Mouse (Mus musculus): ENCODE data around the gene Adra1b. TPM values are rescaled to one million over a fixed set of nuclear protein-coding genes. Genes with fewer than 3 reads are reported as not detected.

Adra1b gene
- 19.8 and 19.9 TPM in 2 replicates for polyA plus RNA-seq (2012; rRNA removed)

DNA sequence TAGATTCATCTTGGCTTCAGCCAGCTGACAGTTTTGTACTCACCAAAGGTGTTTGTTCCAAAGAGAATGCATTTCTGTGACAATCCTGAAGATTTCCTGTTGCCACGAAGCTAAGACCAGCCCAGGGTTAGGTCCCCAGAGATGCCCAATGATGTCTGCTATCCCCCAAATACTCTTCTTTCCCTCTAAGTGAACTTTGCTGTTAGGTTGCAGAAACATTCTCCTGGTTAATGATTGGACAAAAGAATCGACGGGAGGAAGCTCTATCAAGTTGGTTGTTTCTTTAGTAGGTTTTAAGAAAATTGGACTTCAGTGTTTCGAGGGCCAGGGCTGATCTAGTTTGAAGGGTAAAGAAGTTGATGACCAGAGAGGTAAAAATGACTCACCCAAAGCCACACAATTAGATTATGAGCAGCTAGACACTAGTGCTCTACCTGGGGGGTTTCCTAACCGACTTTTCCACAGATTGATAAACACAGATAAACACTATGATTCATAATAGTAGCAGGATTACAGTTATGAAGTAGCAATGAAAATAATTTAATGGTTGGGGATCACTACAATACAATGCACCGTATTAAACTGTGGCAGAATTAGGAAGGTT lies at the start of gene Adra1b:
Gene Adra1b, minus strand, starts transcription at position 160 of the 604 bp plus-strand sequence.
- Histone ChIP-seq H3K4me1 (ENCODE audit: control insufficient read depth, insufficient read depth, low read length) (peaks cover 1% of the 10 kb centered on the region; the same call in 1 of the 2 replicates), H3K27ac (ENCODE audit: insufficient read depth, low read length) (no peak within 1 kb of the TSS), H3K4me3 (ENCODE audit: insufficient read depth, low read length) (no peak within 1 kb of the TSS)
- TF ChIP-seq CTCF (IDR thresholded peaks at IDR 0.05; ENCODE audit: extremely low read depth, insufficient read depth, low read length) (no peak), POLR2A (IDR thresholded peaks at IDR 0.05; ENCODE audit: extremely low read depth, insufficient read depth, low read length) (no peak)

DNA sequence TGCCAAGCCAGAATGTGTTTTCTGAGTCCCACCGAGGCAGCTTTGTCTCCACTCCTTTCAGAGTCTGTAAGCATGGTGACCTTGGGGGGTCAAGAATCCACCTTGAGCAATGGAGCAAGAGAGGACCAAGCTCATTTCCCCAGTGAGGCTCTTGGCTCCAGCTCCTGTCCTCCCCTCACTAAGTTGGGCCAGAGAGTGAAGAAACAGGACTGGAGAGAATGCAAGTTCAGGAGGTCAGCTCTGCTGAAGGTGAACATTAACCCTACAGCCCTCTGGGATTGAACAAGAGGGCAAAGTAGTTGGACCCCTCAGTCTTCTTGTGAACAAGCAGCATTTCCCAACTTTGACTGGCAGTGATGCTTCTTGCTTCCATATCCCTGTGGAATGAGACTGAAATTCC lies 49.3 kb upstream of the Adra1b start:
- TF ChIP-seq CTCF (IDR thresholded peaks at IDR 0.05; ENCODE audit: extremely low read depth, insufficient read depth, low read length): no peak
- TF ChIP-seq POLR2A (IDR thresholded peaks at IDR 0.05; ENCODE audit: extremely low read depth, insufficient read depth, low read length): no peak
- Histone ChIP-seq H3K4me1 (ENCODE audit: control insufficient read depth, insufficient read depth, low read length) (no peaks in the 10 kb centered on the region), H3K4me3 (ENCODE audit: insufficient read depth, low read length) (no peak overlapping the region), H3K27ac (ENCODE audit: insufficient read depth, low read length) (no peak overlapping the region)

DNA sequence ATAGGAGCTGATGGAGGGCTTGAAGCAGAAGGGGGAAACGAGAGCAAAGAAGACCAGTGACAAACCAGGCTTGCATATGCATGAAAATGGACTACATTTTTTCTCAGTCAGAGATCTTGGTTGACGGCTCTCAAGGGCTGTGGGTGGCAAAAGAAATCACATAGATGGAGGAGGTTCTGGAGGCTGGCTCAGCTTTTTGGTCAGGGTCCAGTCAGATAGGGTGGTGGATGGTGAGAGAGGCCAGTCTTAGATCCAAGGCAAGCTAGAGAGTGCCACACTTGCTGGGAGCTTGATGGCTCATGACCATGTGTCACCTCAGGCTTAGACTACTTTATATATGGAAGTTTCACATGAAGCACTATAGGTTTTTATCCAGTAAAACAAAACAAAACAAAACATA lies 42.8 kb upstream of the Adra1b start:
- Histone ChIP-seq H3K4me3 (ENCODE audit: insufficient read depth, low read length) (no peak overlapping the region), H3K4me1 (ENCODE audit: control insufficient read depth, insufficient read depth, low read length) (no peaks in the 10 kb centered on the region), H3K27ac (ENCODE audit: insufficient read depth, low read length) (no peak overlapping the region)
- TF ChIP-seq CTCF (IDR thresholded peaks at IDR 0.05; ENCODE audit: extremely low read depth, insufficient read depth, low read length): no peak
- no peak for TF ChIP-seq POLR2A (IDR thresholded peaks at IDR 0.05; ENCODE audit: extremely low read depth, insufficient read depth, low read length)

DNA sequence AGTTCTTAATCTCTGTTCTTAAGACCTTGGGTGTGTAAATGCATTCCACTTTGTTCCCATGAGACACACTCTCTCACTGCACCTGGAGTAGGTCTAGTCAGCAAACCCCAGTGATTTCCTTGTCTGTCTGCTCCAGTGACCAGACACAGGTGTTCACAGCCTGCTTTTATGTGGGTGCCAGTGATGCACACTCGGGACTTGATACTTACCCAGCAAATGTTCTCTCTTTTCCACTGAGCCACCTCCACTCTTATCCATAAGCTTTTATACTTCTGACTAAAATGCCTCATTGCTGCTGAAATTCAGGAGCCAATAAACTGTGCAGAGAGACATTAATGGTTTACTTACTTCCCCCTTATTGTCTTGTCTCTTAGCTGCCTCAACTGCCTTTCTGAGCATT lies 42.2 kb upstream of the Adra1b start:
- Histone ChIP-seq H3K4me1 (ENCODE audit: control insufficient read depth, insufficient read depth, low read length) (no peaks in the 10 kb centered on the region), H3K4me3 (ENCODE audit: insufficient read depth, low read length) (no peak overlapping the region), H3K27ac (ENCODE audit: insufficient read depth, low read length) (no peak overlapping the region)
- no peak for TF ChIP-seq CTCF (IDR thresholded peaks at IDR 0.05; ENCODE audit: extremely low read depth, insufficient read depth, low read length)
- TF ChIP-seq POLR2A (IDR thresholded peaks at IDR 0.05; ENCODE audit: extremely low read depth, insufficient read depth, low read length): no peak

DNA sequence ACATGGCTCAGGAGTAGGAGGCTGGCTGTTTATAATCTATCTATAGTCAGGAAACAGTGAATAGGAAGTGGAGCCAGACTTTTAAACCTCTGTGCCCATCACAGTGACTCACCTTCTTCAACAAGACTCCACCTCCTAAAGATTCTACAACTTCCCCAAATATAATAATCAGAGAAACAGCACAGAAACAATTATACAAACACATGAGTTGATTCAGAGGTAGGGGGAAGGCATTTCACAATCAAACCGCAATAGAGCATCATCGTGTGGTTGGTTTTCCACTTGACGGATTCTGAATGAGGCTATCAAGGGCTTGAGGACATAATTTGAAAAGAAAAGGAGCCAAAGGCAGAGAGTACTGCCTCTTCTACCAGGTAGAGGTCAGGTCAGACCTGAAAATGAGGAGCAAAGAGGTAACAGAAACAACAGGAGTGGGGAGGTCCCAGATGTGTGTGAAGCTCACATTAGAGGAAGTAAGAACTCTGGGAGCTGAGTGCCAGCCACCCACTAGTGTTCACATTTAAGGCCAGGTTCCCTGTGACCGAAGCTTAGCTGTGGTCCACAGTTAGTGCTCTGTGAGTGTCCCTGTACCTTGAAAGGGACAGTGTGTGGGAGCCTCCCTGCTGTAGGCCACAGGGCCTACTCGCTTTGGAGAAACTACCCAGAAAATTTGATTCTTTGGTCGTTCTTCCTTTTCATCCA lies 39.6 kb upstream of the Adra1b start:
- TF ChIP-seq CTCF (IDR thresholded peaks at IDR 0.05; ENCODE audit: extremely low read depth, insufficient read depth, low read length): no peak
- TF ChIP-seq POLR2A (IDR thresholded peaks at IDR 0.05; ENCODE audit: extremely low read depth, insufficient read depth, low read length): no peak
- no peak overlapping the region for H3K4me3 ChIP-seq (ENCODE audit: insufficient read depth, low read length)
- no peak overlapping the region for H3K27ac ChIP-seq (ENCODE audit: insufficient read depth, low read length)
- no peaks in the 10 kb centered on the region for H3K4me1 ChIP-seq (ENCODE audit: control insufficient read depth, insufficient read depth, low read length)

DNA sequence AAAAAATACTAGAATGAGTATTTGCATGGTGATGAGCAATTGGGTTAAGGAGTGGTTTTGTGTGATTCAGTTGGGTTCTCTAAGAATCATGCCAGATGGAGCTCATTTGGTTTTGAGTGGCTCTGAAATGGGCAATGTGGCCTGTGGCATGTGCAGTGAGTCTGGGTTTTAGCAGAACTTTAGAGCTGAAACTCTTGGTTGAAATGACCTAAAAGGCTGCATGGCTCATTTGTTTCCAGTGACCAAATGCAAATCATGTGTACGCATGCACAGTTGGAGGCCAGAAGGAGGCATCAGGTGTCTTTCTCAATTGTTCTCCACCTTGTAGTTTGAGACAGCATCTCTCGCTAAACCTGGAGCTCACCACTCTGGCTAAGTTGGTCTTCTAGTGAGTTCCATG lies 35.0 kb upstream of the Adra1b start:
- TF ChIP-seq CTCF (IDR thresholded peaks at IDR 0.05; ENCODE audit: extremely low read depth, insufficient read depth, low read length): no peak
- Histone ChIP-seq H3K4me1 (ENCODE audit: control insufficient read depth, insufficient read depth, low read length) (no peaks in the 10 kb centered on the region), H3K4me3 (ENCODE audit: insufficient read depth, low read length) (no peak overlapping the region), H3K27ac (ENCODE audit: insufficient read depth, low read length) (no peak overlapping the region)

DNA sequence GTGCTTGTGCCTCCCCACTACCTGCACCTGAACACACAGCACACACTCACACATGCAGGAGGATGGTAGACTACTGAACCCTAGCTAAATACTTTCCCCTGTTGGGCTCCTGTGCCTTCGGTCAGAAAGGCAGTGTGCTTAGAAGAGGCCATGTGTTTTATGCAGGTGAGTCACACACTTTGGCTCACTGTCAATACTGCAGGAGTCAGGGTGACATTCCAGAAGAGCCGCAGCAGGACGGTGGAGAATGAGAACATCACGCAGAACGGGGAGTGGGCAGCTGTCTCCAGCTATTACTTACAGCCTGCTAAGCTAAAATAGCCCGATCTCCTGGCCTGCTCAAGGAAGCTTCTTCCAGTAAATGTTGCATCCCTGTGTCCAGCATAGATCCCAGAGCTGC lies 32.5 kb upstream of the Adra1b start:
- H3K27ac ChIP-seq (ENCODE audit: insufficient read depth, low read length): no peak overlapping the region
- H3K4me3 ChIP-seq (ENCODE audit: insufficient read depth, low read length): no peak overlapping the region
- H3K4me1 ChIP-seq (ENCODE audit: control insufficient read depth, insufficient read depth, low read length): no peaks in the 10 kb centered on the region
- TF ChIP-seq POLR2A (IDR thresholded peaks at IDR 0.05; ENCODE audit: extremely low read depth, insufficient read depth, low read length) (no peak), CTCF (IDR thresholded peaks at IDR 0.05; ENCODE audit: extremely low read depth, insufficient read depth, low read length) (no peak)

DNA sequence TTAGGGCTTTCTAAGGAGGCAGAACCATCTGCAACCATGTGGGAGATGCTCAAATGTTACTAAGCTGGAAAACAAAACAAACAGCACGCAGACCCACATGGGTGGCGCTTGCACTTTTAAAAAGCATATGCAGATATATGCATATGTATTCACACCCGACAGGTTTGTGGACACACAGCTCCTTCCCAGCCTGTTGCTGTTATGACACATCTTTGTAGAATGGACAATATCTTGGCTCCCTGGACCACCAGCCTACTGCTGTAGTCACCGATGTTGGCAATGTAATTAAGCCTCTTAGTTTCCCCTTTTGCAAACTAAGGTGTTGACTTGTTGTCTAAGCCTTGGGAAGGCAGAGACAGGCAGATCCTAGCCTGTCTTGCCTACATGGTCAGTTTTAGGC lies 32.0 kb upstream of the Adra1b start:
- no peak overlapping the region for H3K4me3 ChIP-seq (ENCODE audit: insufficient read depth, low read length)
- no peak overlapping the region for H3K27ac ChIP-seq (ENCODE audit: insufficient read depth, low read length)
- TF ChIP-seq CTCF (IDR thresholded peaks at IDR 0.05; ENCODE audit: extremely low read depth, insufficient read depth, low read length): no peak
- TF ChIP-seq POLR2A (IDR thresholded peaks at IDR 0.05; ENCODE audit: extremely low read depth, insufficient read depth, low read length): no peak
- no peaks in the 10 kb centered on the region for H3K4me1 ChIP-seq (ENCODE audit: control insufficient read depth, insufficient read depth, low read length)

DNA sequence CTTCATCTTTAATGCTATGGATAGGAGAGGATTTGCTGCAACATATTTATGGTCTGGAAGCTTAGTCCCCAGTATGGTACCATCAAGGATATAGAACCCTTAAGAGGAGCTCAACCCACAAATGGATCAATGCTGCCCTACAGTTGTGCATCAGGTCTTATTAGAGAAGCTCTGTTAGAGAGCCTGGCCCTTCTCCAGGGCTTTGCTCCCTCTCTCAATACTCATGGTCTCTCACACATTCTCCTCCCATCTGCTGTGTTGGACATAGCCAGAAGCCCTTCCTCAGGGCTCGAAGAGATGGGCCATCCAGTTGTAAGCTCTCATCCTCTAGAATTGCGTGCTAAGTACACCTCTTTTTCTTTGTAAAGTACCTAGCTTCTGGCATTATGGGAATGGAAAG lies 29.2 kb upstream of the Adra1b start:
- TF ChIP-seq CTCF (IDR thresholded peaks at IDR 0.05; ENCODE audit: extremely low read depth, insufficient read depth, low read length) (no peak), POLR2A (IDR thresholded peaks at IDR 0.05; ENCODE audit: extremely low read depth, insufficient read depth, low read length) (no peak)
- Histone ChIP-seq H3K4me1 (ENCODE audit: control insufficient read depth, insufficient read depth, low read length) (no peaks in the 10 kb centered on the region), H3K27ac (ENCODE audit: insufficient read depth, low read length) (no peak overlapping the region), H3K4me3 (ENCODE audit: insufficient read depth, low read length) (no peak overlapping the region)

DNA sequence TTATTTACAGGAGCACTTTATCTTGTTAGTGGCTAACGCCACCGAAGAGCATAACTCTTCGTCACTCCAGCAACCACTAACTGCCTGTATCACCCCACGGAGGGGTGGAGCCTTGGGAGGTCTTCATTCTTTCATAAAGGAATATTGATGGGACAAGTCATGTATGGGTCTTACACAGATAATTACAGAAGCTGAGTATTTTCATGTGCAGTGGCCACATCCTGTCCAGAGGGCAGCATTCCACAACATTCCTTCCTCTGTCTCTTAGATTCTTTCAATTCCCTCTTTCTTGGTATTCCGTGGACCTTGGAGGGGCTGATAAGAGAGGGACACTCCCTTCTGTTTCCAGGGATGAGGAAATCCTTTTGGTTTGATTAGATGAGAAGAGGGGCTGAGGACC lies 28.7 kb upstream of the Adra1b start:
- Histone ChIP-seq H3K4me1 (ENCODE audit: control insufficient read depth, insufficient read depth, low read length) (no peaks in the 10 kb centered on the region), H3K27ac (ENCODE audit: insufficient read depth, low read length) (no peak overlapping the region), H3K4me3 (ENCODE audit: insufficient read depth, low read length) (no peak overlapping the region)
- TF ChIP-seq CTCF (IDR thresholded peaks at IDR 0.05; ENCODE audit: extremely low read depth, insufficient read depth, low read length): no peak
- no peak for TF ChIP-seq POLR2A (IDR thresholded peaks at IDR 0.05; ENCODE audit: extremely low read depth, insufficient read depth, low read length)

Measured in cortical plate, adult 2 months (tissue).